Mouse (Mus musculus): ENCODE results near the gene Gm30083. TPM values are rescaled to one million over a fixed set of nuclear protein-coding genes. Genes with fewer than 3 reads are reported as not detected.
A peak's percentile ranks its signal among the peaks of the same experiment; 100 is the strongest.

Gene Gm30083
- total RNA-seq, 2 experiments from 2014 or later = not detected

GRCm38 (mm10) chr14:33959341-33959740 lies 55.6 kb downstream of the Gm30083 start:
- peak; percentile 27 to 66 for DNase-seq

DNA sequence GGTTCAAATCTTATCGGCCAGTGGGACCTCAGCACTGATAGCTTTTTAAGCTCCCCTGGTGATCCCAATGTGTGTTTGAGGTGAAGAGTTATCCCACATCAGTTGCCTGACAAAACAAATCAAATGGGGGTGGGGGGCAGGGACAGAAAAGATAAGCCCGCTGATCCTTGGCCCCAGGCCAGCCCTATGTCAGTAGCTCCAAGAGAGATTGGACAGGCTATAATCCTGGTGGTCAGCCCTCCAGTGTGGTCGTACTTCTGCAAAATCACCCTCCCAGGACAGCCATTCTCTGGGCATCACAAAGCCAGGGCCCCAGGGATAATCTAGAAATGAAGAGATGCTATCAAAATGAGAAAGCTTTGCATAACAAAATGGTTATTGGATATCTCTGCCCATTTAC lies 56.1 kb downstream of the Gm30083 start:
- DNase-seq = no peak

DNA sequence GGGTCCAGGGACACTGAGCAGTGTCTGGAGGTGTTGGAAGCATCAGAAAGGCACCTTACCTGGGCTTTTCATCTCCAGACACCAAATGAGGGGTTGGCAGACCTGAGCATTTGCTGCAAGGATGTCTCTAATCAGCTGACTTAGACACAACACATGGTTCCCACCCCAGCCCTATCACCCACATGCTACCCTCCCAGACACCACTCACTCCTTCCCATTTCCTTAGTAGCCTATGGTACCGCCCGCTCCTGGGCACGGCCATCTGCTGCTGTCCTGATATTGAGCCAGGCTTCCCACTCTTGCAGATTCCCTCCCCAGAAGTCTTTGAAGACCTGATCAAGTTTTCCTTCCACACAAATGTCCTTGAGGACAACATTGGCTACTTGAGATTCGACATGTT lies 56.8 kb downstream of the Gm30083 start:
- no peak for DNase-seq

GRCm38 (mm10) chr14:33956055-33956454 lies 58.9 kb downstream of the Gm30083 start:
- DNase-seq = no peak

GRCm38 (mm10) chr14:33953761-33954160 lies 61.2 kb downstream of the Gm30083 start, which contains the start of gene Rbp3:
Gene Rbp3, plus strand, starts transcription at chr14:33954003.
- DNase-seq = no peak

- DNase-seq = no peak
These were observed 62.6 kb downstream of the Gm30083 start for GRCm38 (mm10) chr14:33952233-33952981.

GRCm38 (mm10) chr14:33946125-33946524 lies 68.9 kb downstream of the Gm30083 start:
- DNase-seq = no peak

- DNase-seq = no peak
These were observed 72.8 kb downstream of the Gm30083 start for GRCm38 (mm10) chr14:33942222-33942621.

GRCm38 (mm10) chr14:33940739-33941138 lies 74.2 kb downstream of the Gm30083 start, which contains the start of gene Gdf2:
Gene Gdf2, plus strand, starts transcription at chr14:33941039.
- DNase-seq = no peak

DNA sequence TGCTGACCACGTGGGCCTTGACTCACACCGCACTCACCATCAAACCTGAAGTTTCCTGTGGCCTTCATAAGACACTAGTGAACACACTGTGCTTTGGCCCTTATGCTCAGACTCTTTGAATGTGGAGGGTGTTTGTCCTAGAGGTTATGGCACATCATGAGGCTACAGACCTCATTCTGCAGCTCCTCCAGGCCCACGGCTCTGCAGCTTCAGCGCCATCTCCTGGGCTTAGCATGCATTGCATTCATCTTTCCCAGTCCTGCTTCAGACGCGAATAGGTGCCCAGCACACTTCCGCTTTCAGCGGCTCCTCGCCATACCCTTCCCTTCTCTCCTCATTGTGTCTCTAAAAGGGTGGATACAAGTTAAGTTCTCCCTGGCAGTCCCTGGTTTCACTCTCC lies 75.9 kb downstream of the Gm30083 start:
- peak; percentile 44 to 76 for DNase-seq

Other genes starting within 250 kb of the Gm30083 start
- gene Gdf10, start 91.6 kb downstream of the Gm30083 start, total RNA-seq (2021) = 1 to 10 TPM in 1 of 2 experiments, under 1 TPM in 1; 0.87 to 1.1 TPM
- gene Gdf2, start 74.1 kb downstream of the Gm30083 start, total RNA-seq (2021) = under 1 TPM; 0.07 to 0.18 TPM
- not detected for gene Rbp3, start 61.2 kb downstream of the Gm30083 start, total RNA-seq (2021)
- under 1 TPM in 1 of 2 experiments, not detected in 1; 0.05 TPM for gene Zfp488, start 36.4 kb downstream of the Gm30083 start, total RNA-seq (2021)
- not detected for gene Gm5460, start 1.6 kb upstream of the Gm30083 start, total RNA-seq (2021)
- gene Antxrl, start 37.5 kb upstream of the Gm30083 start, total RNA-seq (2021) = not detected
- 1 to 10 TPM; 1.8 to 5.4 TPM for gene Anxa8, start 70.8 kb upstream of the Gm30083 start, total RNA-seq (2021)
- not detected for gene A630023A22Rik, start 87.6 kb upstream of the Gm30083 start, total RNA-seq (2021)
- gene Npy4r, start 137.3 kb upstream of the Gm30083 start, total RNA-seq (2021) = under 1 TPM; 0.07 to 0.13 TPM
- gene Gprin2, start 186.5 kb upstream of the Gm30083 start, total RNA-seq (2021) = under 1 TPM; 0.13 to 0.25 TPM
- under 1 TPM; 0.35 to 0.67 TPM for gene Syt15, start 204.4 kb upstream of the Gm30083 start, total RNA-seq (2021)